Mouse (Mus musculus): ENCODE results near the gene Olfr1180. TPM values are rescaled to one million over a fixed set of nuclear protein-coding genes. Genes with fewer than 3 reads are reported as not detected.
"Not testable (repeated sequence)": the region's sequence is repeated elsewhere in the genome, so short reads cannot be mapped to it uniquely, and the experiment has no call there.

The Olfr1180 gene
- not detected for total RNA-seq (2021)
- long read RNA-seq, experiment 1: 0 reads
- long read RNA-seq, experiment 2: 0 reads

- DNase-seq: no peak
Measured at GRCm38 (mm10) chr2:88419051-88419450, at the start of gene Olfr1180. TSS of gene Olfr1180 (minus strand) at chr2:88419151.

GRCm38 (mm10) chr2:88454567-88454966 lies 35.6 kb upstream of the Olfr1180 start, which contains the start of gene Olfr1183:
TSS of gene Olfr1183 (plus strand) at chr2:88454867.
- DNase-seq; intact Hi-C loops (cut with DNase I): not testable (repeated sequence)

More at GRCm38 (mm10) chr2:88419051-88419450, at the start of gene Olfr1180:
- intact Hi-C loops (cut with DNase I): no loop called here

GRCm38 (mm10) chr2:88449031-88449430 lies 30.1 kb upstream of the Olfr1180 start, which contains the start of gene Gm13757:
TSS of gene Gm13757 (minus strand) at chr2:88449131.
- intact Hi-C loops (cut with DNase I): no loop called here
- DNase-seq: no peak

GRCm38 (mm10) chr2:88426071-88426470 lies 7.1 kb upstream of the Olfr1180 start, which contains the start of gene Olfr1181:
TSS of gene Olfr1181 (minus strand) at chr2:88426171.
- intact Hi-C loops (cut with DNase I): no loop called here
- no peak for DNase-seq

- DNase-seq: no peak
- intact Hi-C loops (cut with DNase I): no loop called here
Measured at GRCm38 (mm10) chr2:88406353-88406752, 12.6 kb downstream of the Olfr1180 start, which contains the start of gene Olfr1179. TSS of gene Olfr1179 (minus strand) at chr2:88406453.

- intact Hi-C loops (cut with DNase I): no loop called here
- no peak for DNase-seq
Measured at GRCm38 (mm10) chr2:88386762-88387161, 32.2 kb downstream of the Olfr1180 start, which contains the start of gene Olfr1178. TSS of gene Olfr1178 (plus strand) at chr2:88387062.

Other genes with a start within 250 kb of the Olfr1180 start
- not detected for gene Olfr1168, start 237.3 kb downstream of the Olfr1180 start, total RNA-seq (2021)
- gene Olfr1170, start 190.8 kb downstream of the Olfr1180 start, total RNA-seq (2021): not detected
- not detected for gene Olfr1173, start 139.3 kb downstream of the Olfr1180 start, total RNA-seq (2021)
- gene Olfr1174-ps, start 104.0 kb downstream of the Olfr1180 start, total RNA-seq (2021): not detected
- not detected for gene Olfr1175-ps, start 91.9 kb downstream of the Olfr1180 start, total RNA-seq (2021)
- gene Olfr1176, start 82.4 kb downstream of the Olfr1180 start, total RNA-seq (2021): not detected
- gene Olfr1177-ps, start 72.7 kb downstream of the Olfr1180 start, total RNA-seq (2021): not detected
- gene Olfr1178, start 32.1 kb downstream of the Olfr1180 start, total RNA-seq (2021): not detected
- not detected for gene Olfr1179, start 12.7 kb downstream of the Olfr1180 start, total RNA-seq (2021)
- gene Olfr1181, start 7.0 kb upstream of the Olfr1180 start, total RNA-seq (2021): not detected
- gene Gm13757, start 30.0 kb upstream of the Olfr1180 start, total RNA-seq (2021): not detected
- gene Olfr1183, start 35.7 kb upstream of the Olfr1180 start, total RNA-seq (2021): not detected
- gene Olfr1184, start 64.4 kb upstream of the Olfr1180 start, total RNA-seq (2021): not detected
- not detected for gene Olfr1185-ps1, start 74.2 kb upstream of the Olfr1180 start, total RNA-seq (2021)
- gene Olfr1186, start 99.4 kb upstream of the Olfr1180 start, total RNA-seq (2021): not detected
- not detected for gene Olfr1188, start 137.8 kb upstream of the Olfr1180 start, total RNA-seq (2021)
- not detected for gene Olfr1189, start 167.3 kb upstream of the Olfr1180 start, total RNA-seq (2021)
- not detected for gene Olfr1191-ps1, start 221.4 kb upstream of the Olfr1180 start, total RNA-seq (2021)
- gene Olfr1192-ps1, start 229.4 kb upstream of the Olfr1180 start, total RNA-seq (2021): not detected